Mouse (Mus musculus): Measurements from ENCODE around the gene Arhgap15.

- TF ChIP-seq HCFC1 (IDR thresholded peaks at IDR 0.05; ENCODE audit: borderline replicate concordance, insufficient read depth, low read length), result no peak
- TF ChIP-seq MAFK (IDR thresholded peaks at IDR 0.05; ENCODE audit: insufficient read depth, low read depth, low read length), result no peak
- no peak for TF ChIP-seq ZC3H11A (IDR thresholded peaks at IDR 0.05; ENCODE audit: borderline replicate concordance, low read depth, low read length)
- TF ChIP-seq CHD2 (IDR thresholded peaks at IDR 0.05; ENCODE audit: low read depth, low read length), result no peak
Measured at GRCm38 (mm10) chr2:44221686-44222085, 473.1 kb downstream of the Arhgap15 start.
